Mouse (Mus musculus): ENCODE data around the gene Bace2. TPM values are rescaled to one million over a fixed set of nuclear protein-coding genes. Genes with fewer than 3 reads are reported as not detected.
A peak's percentile ranks its signal among the peaks of the same experiment; 100 is the strongest.

Gene Bace2
- total and polyA plus RNA-seq, 3 experiments = 0.04 to 0.63 (median 0.46) TPM

GRCm38 (mm10) chr16:97441967-97442366 is 85.4 kb downstream of the Bace2 start:
- Histone ChIP-seq H3K4me1 (ENCODE audit: control insufficient read depth in 1 of 2, insufficient read depth in 2 of 2) (peaks cover 2 to 21% of the 10 kb centered on the region in 2 experiments; a peak in 2 of 4 replicates), H3K27ac (ENCODE audit: insufficient read depth, low read depth) (no peak overlapping the region), H3K79me2 (replicated peaks; ENCODE audit: control insufficient read depth, extremely low read depth, insufficient read depth, poor library complexity, severe bottlenecking) (no peaks in the 10 kb centered on the region), H3K9ac (ENCODE audit: insufficient read depth, low read depth) (no peak overlapping the region), H3K9me3 (replicated peaks; ENCODE audit: low read length) (no peaks in the 10 kb centered on the region), H3K36me3 (replicated peaks in 1 of 2; ENCODE audit: control insufficient read depth in 1 of 2, insufficient read depth in 1 of 2, low read length in 1 of 2) (peaks cover 0 to 3% of the 10 kb centered on the region in 2 experiments), H3K27me3 (replicated peaks) (no peaks in the 10 kb centered on the region), H3K4me2 (ENCODE audit: insufficient read depth, low read depth, poor library complexity, severe bottlenecking) (no peak overlapping the region), H3K4me3 (replicated peaks in 1 of 3; ENCODE audit: low read depth in 2 of 3, low read length in 2 of 3, poor library complexity in 1 of 3) (no peak overlapping the region)
- in situ Hi-C loops (cut with MboI; ENCODE audit: low pct_ligation_motif_present, low pct_unique_long_range_greater_than_20kb, low sequenced_read_pairs) = no loop called here
- no peak for TF ChIP-seq ZKSCAN1 (IDR thresholded peaks at IDR 0.05; ENCODE audit: borderline replicate concordance, low read depth, low read length)
- peak; percentile 78 for TF ChIP-seq MAFK (IDR thresholded peaks at IDR 0.05; ENCODE audit: insufficient replicate concordance, low read length)
- TF ChIP-seq BHLHE40 (IDR thresholded peaks at IDR 0.05; ENCODE audit: low read depth, low read length) = peak; percentile 81
- no peak for TF ChIP-seq SMC3 (IDR thresholded peaks at IDR 0.05; ENCODE audit: low read depth, low read length)
- no peak for TF ChIP-seq CHD2 (IDR thresholded peaks at IDR 0.05; ENCODE audit: low read length)
- no peak for TF ChIP-seq KAT2A (IDR thresholded peaks at IDR 0.05; ENCODE audit: insufficient replicate concordance, low read length)
- no peak for TF ChIP-seq UBTF (IDR thresholded peaks at IDR 0.05; ENCODE audit: low read depth, low read length)
- TF ChIP-seq TBP (conservative IDR thresholded peaks at IDR 0.05; ENCODE audit: low read depth, low read length) = no peak
- DNase-seq (ENCODE audit: extremely low read depth) = no peak
- dilution Hi-C loops (cut with MboI; ENCODE audit: extremely low pct_ligation_motif_present, extremely low pct_unique_long_range_greater_than_20kb, low sequenced_read_pairs) = no loop called here

GRCm38 (mm10) chr16:97443670-97444263 is 87.2 kb downstream of the Bace2 start:
- Histone ChIP-seq H3K27me3 (replicated peaks) (no peaks in the 10 kb centered on the region), H3K9ac (ENCODE audit: insufficient read depth, low read depth) (no peak overlapping the region), H3K4me3 (replicated peaks in 1 of 3; ENCODE audit: low read depth in 2 of 3, low read length in 2 of 3, poor library complexity in 1 of 3) (no peak overlapping the region), H3K27ac (ENCODE audit: insufficient read depth, low read depth) (no peak overlapping the region), H3K9me3 (replicated peaks; ENCODE audit: low read length) (no peaks in the 10 kb centered on the region), H3K79me2 (replicated peaks; ENCODE audit: control insufficient read depth, extremely low read depth, insufficient read depth, poor library complexity, severe bottlenecking) (no peaks in the 10 kb centered on the region), H3K36me3 (replicated peaks in 1 of 2; ENCODE audit: control insufficient read depth in 1 of 2, insufficient read depth in 1 of 2, low read length in 1 of 2) (peaks cover 0 to 20% of the 10 kb centered on the region in 2 experiments), H3K4me2 (ENCODE audit: insufficient read depth, low read depth, poor library complexity, severe bottlenecking) (no peak overlapping the region), H3K4me1 (ENCODE audit: control insufficient read depth in 1 of 2, insufficient read depth in 2 of 2) (peaks cover 2 to 25% of the 10 kb centered on the region in 2 experiments; a peak in 2 of 4 replicates)
- no peak for TF ChIP-seq POLR2A (IDR thresholded peaks at IDR 0.05; ENCODE audit: low read depth, low read length)
- peak; percentile 37; the same call in 1 of the 2 replicates for TF ChIP-seq JUND (conservative IDR thresholded peaks at IDR 0.05; ENCODE audit: low read depth, low read length)
- peak; percentile 99 to 100 for TF ChIP-seq CTCF (conservative IDR thresholded peaks at IDR 0.05 in 1 of 2, IDR thresholded peaks at IDR 0.05 in 1 of 2; ENCODE audit: low read depth in 2 of 2, low read length in 2 of 2)
- TF ChIP-seq SMC3 (IDR thresholded peaks at IDR 0.05; ENCODE audit: low read depth, low read length) = peak; percentile 100
- no peak for TF ChIP-seq E2F4 (IDR thresholded peaks at IDR 0.05; ENCODE audit: insufficient replicate concordance, low read depth, low read length)
- peak; percentile 97 for TF ChIP-seq RAD21 (IDR thresholded peaks at IDR 0.05; ENCODE audit: low read depth, low read length)
- TF ChIP-seq MAFK (IDR thresholded peaks at IDR 0.05; ENCODE audit: insufficient replicate concordance, low read length) = no peak
- peak; percentile 67; the same call in 1 of the 2 replicates for TF ChIP-seq MEF2A (IDR thresholded peaks at IDR 0.05; ENCODE audit: borderline replicate concordance, low read depth, low read length)
- TF ChIP-seq TCF12 (IDR thresholded peaks at IDR 0.05; ENCODE audit: low read depth, low read length) = no peak
- TF ChIP-seq NELFE (IDR thresholded peaks at IDR 0.05; ENCODE audit: low read depth, low read length) = peak; percentile 37; the same call in 1 of the 2 replicates
- TF ChIP-seq ZC3H11A (IDR thresholded peaks at IDR 0.05; ENCODE audit: low read depth, low read length) = peak; percentile 93
- no peak for TF ChIP-seq ZNF384 (IDR thresholded peaks at IDR 0.05; ENCODE audit: low read depth, low read length)
- peak; percentile 50 for TF ChIP-seq BHLHE40 (IDR thresholded peaks at IDR 0.05; ENCODE audit: low read depth, low read length)
- peak; percentile 79 for TF ChIP-seq MYC (IDR thresholded peaks at IDR 0.05; ENCODE audit: low read depth, low read length)
- TF ChIP-seq IRF4 (IDR thresholded peaks at IDR 0.05; ENCODE audit: low read depth, low read length) = peak; percentile 71; the same call in 1 of the 2 replicates
- in situ Hi-C loops (cut with MboI; ENCODE audit: low pct_ligation_motif_present, low pct_unique_long_range_greater_than_20kb, low sequenced_read_pairs) (no loop called here), dilution Hi-C loops (cut with MboI; ENCODE audit: extremely low pct_ligation_motif_present, extremely low pct_unique_long_range_greater_than_20kb, low sequenced_read_pairs) (no loop called here)
- peak; percentile 93 for DNase-seq (ENCODE audit: extremely low read depth)

Data from CH12.LX (cell line).